Mouse (Mus musculus): ENCODE data around the gene Usp13. TPM values are rescaled to one million over a fixed set of nuclear protein-coding genes. Genes with fewer than 3 reads are reported as not detected.

Gene Usp13
- polyA plus RNA-seq, 1 experiment from 2014 or later = 5.1 TPM

DNA sequence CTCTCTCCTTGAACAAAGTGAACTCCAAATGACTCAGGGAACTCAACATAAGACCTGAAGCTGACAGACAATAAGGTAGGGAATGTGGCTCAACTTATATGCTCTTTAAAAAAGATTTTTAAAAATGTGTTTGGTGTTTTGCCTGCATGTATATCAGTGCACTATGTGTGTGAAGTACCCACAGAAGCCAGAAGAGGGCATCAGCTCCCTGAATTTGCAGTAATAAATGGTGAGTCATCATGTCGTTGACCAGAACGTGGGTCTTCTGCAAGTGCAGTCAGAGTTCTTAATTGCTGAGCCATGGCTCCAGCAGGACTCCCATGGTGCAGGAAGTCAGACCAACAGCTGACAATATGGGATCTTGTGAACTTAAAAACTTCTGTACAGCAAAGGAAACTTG, 148.2 kb downstream of the Usp13 start:
- 4% methylated on average over 2 of the region's 2 CpGs for WGBS
- Histone ChIP-seq H3K4me3 (ENCODE audit: low read depth, low read length) (no peak overlapping the region), H3K27me3 (ENCODE audit: control insufficient read depth, insufficient read depth, low read length) (no peaks in the 10 kb centered on the region), H3K27ac (ENCODE audit: low read length) (no peak overlapping the region), H3K36me3 (ENCODE audit: control insufficient read depth, insufficient read depth, low read length) (no peaks in the 10 kb centered on the region), H3K9ac (replicated peaks; ENCODE audit: low read depth, low read length) (no peak overlapping the region), H3K9me3 (ENCODE audit: control insufficient read depth, low read depth, low read length) (no peaks in the 10 kb centered on the region), H3K4me1 (ENCODE audit: control insufficient read depth, insufficient read depth, low read length) (no peaks in the 10 kb centered on the region), H3K4me2 (replicated peaks; ENCODE audit: low read depth, low read length) (no peak overlapping the region)
- ATAC-seq (ENCODE audit: insufficient number of reproducible peaks, insufficient read depth, low FRiP score, low read depth) = no peak

DNA sequence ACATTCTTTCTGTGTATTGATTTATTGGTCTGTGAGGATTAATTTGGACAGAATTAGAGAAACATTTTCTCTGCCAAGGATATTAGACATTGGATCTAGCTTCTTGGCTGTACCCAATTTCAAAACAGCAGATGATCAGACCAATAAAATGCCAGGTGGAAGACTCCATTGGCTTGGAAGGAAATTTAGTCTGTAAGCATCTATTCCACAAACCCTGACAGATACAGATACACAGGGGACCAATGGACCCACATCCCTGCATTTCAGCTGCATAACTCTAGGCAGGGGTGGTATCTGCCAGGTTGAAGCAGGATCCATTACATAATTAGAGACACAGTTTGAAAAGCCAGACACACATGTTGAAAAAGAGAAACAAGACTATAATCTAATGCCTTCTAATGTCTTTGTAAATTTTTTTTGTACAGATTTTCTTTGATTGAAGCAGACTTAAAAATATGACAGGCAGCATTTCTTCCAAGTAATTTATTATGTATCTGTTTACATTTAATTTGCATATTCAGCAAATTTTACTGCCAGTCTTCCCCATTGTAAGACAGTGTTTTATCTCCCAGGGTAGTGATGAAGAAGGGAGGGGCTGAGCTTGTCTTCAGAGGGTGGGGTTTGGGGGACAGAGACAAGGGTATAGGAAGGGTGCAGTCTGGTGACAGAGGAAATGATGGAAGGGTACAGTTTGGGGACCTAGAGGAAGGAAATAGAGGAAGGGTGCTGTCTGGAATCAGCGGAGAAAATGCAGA, 151.5 kb downstream of the Usp13 start:
- Histone ChIP-seq H3K4me1 (ENCODE audit: control insufficient read depth, insufficient read depth, low read length) (no peaks in the 10 kb centered on the region), H3K36me3 (ENCODE audit: control insufficient read depth, insufficient read depth, low read length) (no peaks in the 10 kb centered on the region), H3K4me2 (replicated peaks; ENCODE audit: low read depth, low read length) (no peak overlapping the region), H3K9ac (replicated peaks; ENCODE audit: low read depth, low read length) (no peak overlapping the region), H3K4me3 (ENCODE audit: low read depth, low read length) (no peak overlapping the region), H3K9me3 (ENCODE audit: control insufficient read depth, low read depth, low read length) (no peaks in the 10 kb centered on the region), H3K27ac (ENCODE audit: low read length) (no peak overlapping the region), H3K27me3 (ENCODE audit: control insufficient read depth, insufficient read depth, low read length) (no peaks in the 10 kb centered on the region)
- WGBS = 95% methylated on average over 1 of the region's 1 CpGs
- ATAC-seq (ENCODE audit: insufficient number of reproducible peaks, insufficient read depth, low FRiP score, low read depth) = no peak

DNA sequence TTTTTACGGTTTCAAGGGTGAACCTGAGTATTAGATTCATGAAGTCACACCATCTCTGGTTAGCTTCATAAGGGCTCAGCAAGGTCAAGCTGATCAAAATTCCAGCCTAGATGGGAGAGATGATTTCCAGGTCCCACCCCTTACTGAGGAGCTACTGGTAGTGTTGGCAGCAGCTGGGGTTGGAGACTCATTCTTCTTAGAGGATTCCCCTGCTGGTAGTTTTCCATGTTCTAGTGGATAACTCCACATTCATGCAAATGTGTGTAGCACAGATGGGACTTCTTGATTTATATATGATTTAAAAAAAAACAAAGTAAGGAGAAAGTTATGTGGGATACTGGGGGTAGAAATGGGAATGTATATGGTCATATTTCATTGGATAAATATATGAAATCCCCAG, 152.9 kb downstream of the Usp13 start:
- Histone ChIP-seq H3K9ac (replicated peaks; ENCODE audit: low read depth, low read length) (no peak overlapping the region), H3K9me3 (ENCODE audit: control insufficient read depth, low read depth, low read length) (no peaks in the 10 kb centered on the region), H3K27me3 (ENCODE audit: control insufficient read depth, insufficient read depth, low read length) (no peaks in the 10 kb centered on the region), H3K4me2 (replicated peaks; ENCODE audit: low read depth, low read length) (no peak overlapping the region), H3K27ac (ENCODE audit: low read length) (no peak overlapping the region), H3K4me1 (ENCODE audit: control insufficient read depth, insufficient read depth, low read length) (no peaks in the 10 kb centered on the region), H3K36me3 (ENCODE audit: control insufficient read depth, insufficient read depth, low read length) (no peaks in the 10 kb centered on the region), H3K4me3 (ENCODE audit: low read depth, low read length) (no peak overlapping the region)
- ATAC-seq (ENCODE audit: insufficient number of reproducible peaks, insufficient read depth, low FRiP score, low read depth) = no peak
- 88% methylated on average over 1 of the region's 1 CpGs for WGBS

DNA sequence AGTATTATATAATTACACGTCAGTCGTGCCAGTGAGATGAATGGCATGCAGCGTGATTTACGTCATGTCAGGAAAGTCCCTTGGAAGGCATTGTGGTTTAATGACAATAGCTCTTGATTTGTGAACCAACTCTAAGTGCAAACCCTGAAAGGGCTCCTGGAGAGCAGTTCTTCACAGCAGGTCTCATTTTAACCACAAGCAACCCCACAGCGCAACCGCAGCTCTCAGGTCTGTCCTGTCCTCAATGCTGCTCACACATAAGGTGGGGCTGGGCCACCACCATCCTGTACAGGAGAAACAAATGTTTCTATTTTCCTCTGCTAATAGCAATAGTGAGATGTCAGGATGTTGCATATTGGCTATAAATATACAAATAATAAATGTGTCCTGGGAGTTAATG, 161.9 kb downstream of the Usp13 start:
- WGBS = 69% methylated on average over 6 of the region's 6 CpGs
- no peaks in the 10 kb centered on the region for H3K4me1 ChIP-seq (ENCODE audit: control insufficient read depth, insufficient read depth, low read length)
- no peak for ATAC-seq (ENCODE audit: insufficient number of reproducible peaks, insufficient read depth, low FRiP score, low read depth)

DNA sequence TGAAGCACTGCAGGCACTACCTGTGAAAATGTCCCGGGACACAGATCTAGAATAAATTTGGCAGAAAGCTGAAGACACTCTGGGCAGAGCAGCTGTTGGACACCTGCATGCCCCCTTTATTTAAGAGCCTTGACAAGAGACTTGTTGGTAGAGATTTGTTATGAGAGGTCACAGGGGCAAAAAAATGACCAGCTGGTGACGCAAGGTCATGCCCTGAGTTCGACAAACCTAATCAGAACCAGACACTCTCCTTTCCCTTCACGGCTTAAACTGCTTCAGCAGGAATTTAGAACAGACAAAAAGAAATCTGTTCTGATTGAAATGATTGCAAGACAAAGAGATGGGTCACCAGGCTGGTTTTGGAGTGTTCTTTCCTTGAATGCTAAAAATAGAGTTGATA, 162.6 kb downstream of the Usp13 start:
- WGBS = 55% methylated on average over 4 of the region's 4 CpGs
- Histone ChIP-seq H3K4me3 (ENCODE audit: low read depth, low read length) (no peak overlapping the region), H3K4me2 (replicated peaks; ENCODE audit: low read depth, low read length) (no peak overlapping the region), H3K27ac (ENCODE audit: low read length) (no peak overlapping the region), H3K9ac (replicated peaks; ENCODE audit: low read depth, low read length) (no peak overlapping the region), H3K4me1 (ENCODE audit: control insufficient read depth, insufficient read depth, low read length) (no peaks in the 10 kb centered on the region), H3K9me3 (ENCODE audit: control insufficient read depth, low read depth, low read length) (no peaks in the 10 kb centered on the region), H3K27me3 (ENCODE audit: control insufficient read depth, insufficient read depth, low read length) (no peaks in the 10 kb centered on the region), H3K36me3 (ENCODE audit: control insufficient read depth, insufficient read depth, low read length) (no peaks in the 10 kb centered on the region)
- no peak for ATAC-seq (ENCODE audit: insufficient number of reproducible peaks, insufficient read depth, low FRiP score, low read depth)

More for the DNA sequence above, 161.9 kb downstream of the Usp13 start:
- Histone ChIP-seq H3K27ac (ENCODE audit: low read length) (no peak overlapping the region), H3K9me3 (ENCODE audit: control insufficient read depth, low read depth, low read length) (no peaks in the 10 kb centered on the region), H3K27me3 (ENCODE audit: control insufficient read depth, insufficient read depth, low read length) (no peaks in the 10 kb centered on the region), H3K4me2 (replicated peaks; ENCODE audit: low read depth, low read length) (no peak overlapping the region), H3K9ac (replicated peaks; ENCODE audit: low read depth, low read length) (no peak overlapping the region), H3K4me3 (ENCODE audit: low read depth, low read length) (no peak overlapping the region), H3K36me3 (ENCODE audit: control insufficient read depth, insufficient read depth, low read length) (no peaks in the 10 kb centered on the region)

DNA sequence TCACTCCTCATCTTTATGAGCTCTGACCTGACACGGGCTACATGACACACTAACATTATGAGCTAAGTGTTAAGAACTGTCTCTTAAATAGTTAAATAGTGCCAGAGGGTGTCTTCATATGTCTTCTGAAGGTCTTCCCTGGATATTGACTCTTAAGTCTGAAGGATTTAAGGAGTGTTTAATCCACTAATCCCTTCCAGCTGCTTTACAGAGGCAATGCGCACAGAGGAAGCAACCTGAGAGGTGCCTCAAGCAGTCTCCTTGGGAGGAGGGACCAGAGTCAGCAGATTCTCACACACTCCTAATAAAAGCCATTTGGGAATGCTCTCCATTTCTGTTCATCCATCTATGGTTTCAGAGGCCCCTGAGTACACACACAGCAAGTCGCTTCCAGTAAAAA, 167.8 kb downstream of the Usp13 start:
- no peak overlapping the region for H3K4me3 ChIP-seq (ENCODE audit: low read depth, low read length)
- no peak for ATAC-seq (ENCODE audit: insufficient number of reproducible peaks, insufficient read depth, low FRiP score, low read depth)

More for the DNA sequence above, 167.8 kb downstream of the Usp13 start:
- no peaks in the 10 kb centered on the region for H3K9me3 ChIP-seq (ENCODE audit: control insufficient read depth, low read depth, low read length)
- H3K27ac ChIP-seq (ENCODE audit: low read length) = no peak overlapping the region
- 39% methylated on average over 3 of the region's 3 CpGs for WGBS
- H3K27me3 ChIP-seq (ENCODE audit: control insufficient read depth, insufficient read depth, low read length) = no peaks in the 10 kb centered on the region
- H3K36me3 ChIP-seq (ENCODE audit: control insufficient read depth, insufficient read depth, low read length) = no peaks in the 10 kb centered on the region
- no peak overlapping the region for H3K9ac ChIP-seq (replicated peaks; ENCODE audit: low read depth, low read length)
- no peak overlapping the region for H3K4me2 ChIP-seq (replicated peaks; ENCODE audit: low read depth, low read length)
- no peaks in the 10 kb centered on the region for H3K4me1 ChIP-seq (ENCODE audit: control insufficient read depth, insufficient read depth, low read length)

Other genes with a start within 250 kb of the Usp13 start
- 74.8 and 80.4 TPM in 2 replicates for gene Gnb4, start 201.0 kb upstream of the Usp13 start, polyA plus RNA-seq (2014; fragmentation: Nextera tagmentation; extraction: Ambion mirVana)
- 151 and 154 TPM in 2 replicates for gene Actl6a, start 111.2 kb upstream of the Usp13 start, polyA plus RNA-seq (2014; fragmentation: Nextera tagmentation; extraction: Ambion mirVana)
- gene Ndufb5, start 80.6 kb upstream of the Usp13 start, polyA plus RNA-seq (2014; fragmentation: Nextera tagmentation; extraction: Ambion mirVana) = 317 and 331 TPM in 2 replicates
- gene Mrpl47, start 79.9 kb upstream of the Usp13 start, polyA plus RNA-seq (2014; fragmentation: Nextera tagmentation; extraction: Ambion mirVana) = 31.0 and 33.7 TPM in 2 replicates